18 mouse cellular contexts compared by ENCODE assay signal in the genomic region with DNA sequence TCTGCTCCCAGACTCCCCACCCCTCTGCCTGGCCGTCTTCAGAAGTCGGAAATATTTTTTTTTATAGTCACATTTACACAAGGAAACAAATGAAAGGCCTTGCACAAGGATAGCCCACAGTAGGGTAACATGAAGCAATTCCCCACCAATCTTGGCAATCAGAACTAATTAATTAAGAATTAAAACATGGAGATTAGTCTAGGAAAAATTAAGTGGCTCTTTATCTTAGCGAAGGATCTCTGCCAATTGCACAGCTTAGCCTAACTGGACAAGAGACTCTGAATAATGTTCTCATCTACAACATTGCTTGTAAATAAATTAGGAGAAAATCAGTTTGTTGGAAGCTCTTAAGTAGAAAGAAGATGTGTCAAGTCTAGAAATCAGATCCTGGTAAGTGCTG.
"Had no signal": no experiment of that assay in that cellular context is flagged by ENCODE, and none has a peak within 500 bp of the region (broad histone marks: within the 10 kb centered on the region; RNA-seq: fewer than 3 reads in every experiment).

No protein-coding gene starts in this region.

- H3K9ac ChIP-seq: lung, embryonic 14.5 days; midbrain, embryonic 12.5 days; neural tube, embryonic 13.5 days; neural tube, embryonic 15.5 days had no signal

- H3K4me1 ChIP-seq: midbrain, embryonic 12.5 days had no signal

- H3K4me2 ChIP-seq: lung, embryonic 14.5 days; midbrain, embryonic 12.5 days; neural tube, embryonic 13.5 days; neural tube, embryonic 15.5 days had no signal

- DNase-seq: lung, adult 18-20 months; lung, embryonic 14.5 days; lung, postnatal 10 days; lung, postnatal 4 days; midbrain, embryonic 14.5 days; retina, postnatal 1 day; right cerebral cortex, adult 18-20 months; right cerebral cortex, postnatal 25 days; right cerebral cortex, postnatal 4 days; spleen, adult 18-20 months; thymus, adult 18-20 months; thymus, postnatal 36 days had no signal

- ATAC-seq: midbrain, embryonic 16.5 days had no signal

- H3K27me3 ChIP-seq: midbrain, embryonic 12.5 days; neural tube, embryonic 13.5 days; neural tube, embryonic 15.5 days had no signal

- H3K4me3 ChIP-seq: midbrain, embryonic 10.5 days; midbrain, embryonic 12.5 days; myocyte; neural tube, embryonic 13.5 days; neural tube, embryonic 15.5 days had no signal

- H3K9me3 ChIP-seq: midbrain, embryonic 10.5 days; midbrain, embryonic 12.5 days; neural tube, embryonic 13.5 days; neural tube, embryonic 15.5 days had no signal

- H3K36me3 ChIP-seq: midbrain, embryonic 10.5 days; midbrain, embryonic 12.5 days; neural tube, embryonic 13.5 days; neural tube, embryonic 15.5 days had no signal

- H3K27ac ChIP-seq: midbrain, embryonic 10.5 days; midbrain, embryonic 12.5 days; neural tube, embryonic 13.5 days; neural tube, embryonic 15.5 days had no signal
